ENCODE assay signal across 8 mouse cellular contexts in genomic region chr8:83290176-83290575, GRCm38 (mm10). TPM values are rescaled to one million over a fixed set of nuclear protein-coding genes. Genes with fewer than 3 reads are reported as not detected.
DNase-seq lines count a peak whose midpoint lies in the region; ATAC-seq lines count a peak whose summit lies in the region.

Ucp1 (plus strand) TSS chr8:83290352.

- H3K9ac ChIP-seq in hindbrain, embryonic 15.5 days, result no peak within 1 kb of the TSS
- peak within 1 kb of the TSS; percentile 18; the same call in 1 of the 2 replicates for H3K9ac ChIP-seq in midbrain, embryonic 16.5 days (ENCODE audit: low read depth, low read length)

- peak within 1 kb of the TSS; percentile 55 for H3K4me2 ChIP-seq in hindbrain, embryonic 15.5 days
- peak within 1 kb of the TSS; percentile 53 for H3K4me2 ChIP-seq in midbrain, embryonic 16.5 days (ENCODE audit: low read length)

- H3K4me3 ChIP-seq in hindbrain, embryonic 15.5 days, result peak within 1 kb of the TSS; percentile 24
- peak within 1 kb of the TSS; percentile 20 for H3K4me3 ChIP-seq in midbrain, embryonic 16.5 days (ENCODE audit: low read depth, low read length)

- WGBS in hindbrain, embryonic 15.5 days, result 7% methylated on average over 20 of the region's 20 CpGs
- WGBS in midbrain, embryonic 16.5 days, result 3% methylated on average over 20 of the region's 20 CpGs

- no peak within 1 kb of the TSS for H3K27ac ChIP-seq in hindbrain, embryonic 15.5 days (replicated peaks)
- no peak within 1 kb of the TSS for H3K27ac ChIP-seq in midbrain, embryonic 16.5 days (ENCODE audit: low read length)

- no peaks in the 10 kb centered on the region for H3K9me3 ChIP-seq in hindbrain, embryonic 15.5 days
- H3K9me3 ChIP-seq in midbrain, embryonic 16.5 days (replicated peaks; ENCODE audit: control insufficient read depth, low read length, poor library complexity, severe bottlenecking), result no peaks in the 10 kb centered on the region

- DNase-seq in cerebellum, adult 8-10 months, result peak; percentile 13
- no peak for DNase-seq in cerebellum, adult 11 months
- DNase-seq in urinary bladder, postnatal 14 days (ENCODE audit: low spot score), result peak; percentile 20
- DNase-seq in urinary bladder, postnatal 10 days (ENCODE audit: low spot score), result no peak
- no peak for DNase-seq in MN1 (ENCODE audit: low spot score)
- DNase-seq in urinary bladder, postnatal 25 days (ENCODE audit: low spot score), result no peak

- H3K27me3 ChIP-seq in hindbrain, embryonic 15.5 days, result peaks cover 17% of the 10 kb centered on the region; the same call in 1 of the 2 replicates
- peaks cover 11% of the 10 kb centered on the region for H3K27me3 ChIP-seq in midbrain, embryonic 16.5 days (ENCODE audit: control insufficient read depth, insufficient read depth, low read depth, low read length)

- H3K36me3 ChIP-seq in hindbrain, embryonic 15.5 days, result no peaks in the 10 kb centered on the region
- H3K36me3 ChIP-seq in midbrain, embryonic 16.5 days (ENCODE audit: control insufficient read depth, insufficient read depth, low read length), result no peaks in the 10 kb centered on the region

- H3K4me1 ChIP-seq in hindbrain, embryonic 15.5 days (replicated peaks), result peaks cover 6% of the 10 kb centered on the region; the same call in 1 of the 2 replicates
- H3K4me1 ChIP-seq in midbrain, embryonic 16.5 days (ENCODE audit: control insufficient read depth, insufficient read depth, low read length), result no peaks in the 10 kb centered on the region

- 0 out of 2 replicates have a peak, but pooled peaks have one; percentile 45 for ATAC-seq in hindbrain, embryonic 15.5 days (ENCODE audit: low FRiP score, low read depth)
- ATAC-seq in midbrain, embryonic 16.5 days, result 0 out of 2 replicates have a peak, but pooled peaks have one; percentile 21

RNA-seq across cellular contexts. Expression of gene Ucp1, which starts in this region (rescaled TPM):
- 0.09 TPM in 1 of 2 replicates, not detected in the other for polyA plus RNA-seq in hindbrain, embryonic 15.5 days (2015; fragmentation: Nextera tagmentation; extraction: Ambion mirVana)
- polyA plus RNA-seq in midbrain, embryonic 16.5 days (2015; fragmentation: Nextera tagmentation; extraction: Ambion mirVana), result 0.18 TPM in 1 of 2 replicates, not detected in the other

Comparison
In these comparisons a context has a peak if more than half of its experiments do, and no peak if none do; other contexts are left out.
1. DNase-seq: peak in cerebellum, adult 8-10 months (single experiment) and urinary bladder, postnatal 14 days (single experiment); none in cerebellum, adult 11 months (single experiment), urinary bladder, postnatal 10 days (single experiment), MN1 (single experiment) and urinary bladder, postnatal 25 days (single experiment).
2. Peak in ATAC-seq, H3K4me3 ChIP-seq and H3K4me2 ChIP-seq in hindbrain, embryonic 15.5 days; RNA of the gene not detected or under 1 TPM.
3. Peak in ATAC-seq, H3K4me3 ChIP-seq, H3K9ac ChIP-seq and H3K4me2 ChIP-seq in midbrain, embryonic 16.5 days; RNA of the gene not detected or under 1 TPM.